Mouse (Mus musculus): ENCODE data around the gene Gm17387. TPM values are rescaled to one million over a fixed set of nuclear protein-coding genes. Genes with fewer than 3 reads are reported as not detected.

Gene Gm17387
- total RNA-seq (2021) = not detected
- long read RNA-seq, experiment 1 = 0 reads
- long read RNA-seq, experiment 2 = 0 reads

DNA sequence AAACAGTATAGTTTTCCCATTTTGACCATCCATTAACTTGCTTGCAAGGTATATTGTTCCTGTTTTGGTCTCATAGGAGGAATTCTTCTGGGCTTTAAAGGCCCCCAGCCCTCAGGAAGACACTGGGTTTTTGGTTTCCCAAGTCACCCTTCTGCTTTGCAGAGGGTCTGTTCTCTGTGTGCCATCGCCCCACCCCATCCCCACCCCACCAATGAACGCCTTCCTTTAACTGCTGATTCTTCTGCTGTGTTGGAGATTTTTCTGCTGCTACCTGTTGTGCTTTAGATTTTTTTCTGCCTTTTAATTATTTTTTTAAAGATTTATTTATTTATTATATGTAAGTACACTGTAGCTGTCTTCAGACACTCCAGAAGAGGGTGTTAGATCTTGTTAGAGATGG lies at the start of gene Gm17387:
Gm17387 (plus strand) TSS at position 301 of the 400 bp plus-strand sequence.
- DNase-seq (ENCODE audit: low spot score in 2 of 2) = no peak

DNA sequence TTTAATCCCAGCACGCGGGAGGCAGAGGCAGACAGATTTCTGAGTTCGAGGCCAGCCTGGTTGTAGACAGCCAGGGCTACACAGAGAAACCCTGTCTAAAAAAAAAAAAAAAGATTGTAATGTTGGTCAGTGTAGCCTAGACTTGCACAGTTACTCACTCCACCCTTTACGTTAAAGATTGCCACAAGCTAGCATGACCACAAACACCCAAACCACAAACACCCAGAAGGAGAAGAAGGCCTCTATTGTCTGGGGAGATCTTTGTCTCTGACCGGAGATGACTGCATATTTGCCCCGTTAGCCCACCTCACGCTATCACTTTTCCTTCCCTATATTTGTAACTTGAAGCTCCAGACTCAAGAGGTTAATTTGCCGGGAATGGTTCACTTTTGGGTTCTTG lies 47.2 kb upstream of the Gm17387 start:
- no peak for DNase-seq (ENCODE audit: low spot score in 2 of 2)

DNA sequence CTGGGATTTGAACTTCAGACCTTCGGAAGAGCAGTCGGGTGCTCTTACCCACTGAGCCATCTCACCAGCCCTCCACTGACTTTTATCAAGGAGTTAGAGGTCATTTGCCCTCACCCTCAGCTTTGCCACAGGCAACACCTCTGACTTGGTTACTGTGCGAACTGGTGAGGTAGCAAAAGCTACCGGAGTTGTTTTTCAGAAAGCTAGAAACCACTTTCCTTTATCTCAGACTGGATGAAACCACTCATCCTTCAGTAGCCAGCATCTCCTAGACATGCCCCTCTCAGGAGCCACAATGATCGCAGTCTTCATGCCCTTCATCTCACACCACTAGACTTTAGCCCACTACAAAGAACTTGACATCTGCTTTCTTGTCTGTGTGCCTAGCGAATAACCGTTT lies 46.0 kb upstream of the Gm17387 start:
- no peak for DNase-seq (ENCODE audit: low spot score in 2 of 2)

DNA sequence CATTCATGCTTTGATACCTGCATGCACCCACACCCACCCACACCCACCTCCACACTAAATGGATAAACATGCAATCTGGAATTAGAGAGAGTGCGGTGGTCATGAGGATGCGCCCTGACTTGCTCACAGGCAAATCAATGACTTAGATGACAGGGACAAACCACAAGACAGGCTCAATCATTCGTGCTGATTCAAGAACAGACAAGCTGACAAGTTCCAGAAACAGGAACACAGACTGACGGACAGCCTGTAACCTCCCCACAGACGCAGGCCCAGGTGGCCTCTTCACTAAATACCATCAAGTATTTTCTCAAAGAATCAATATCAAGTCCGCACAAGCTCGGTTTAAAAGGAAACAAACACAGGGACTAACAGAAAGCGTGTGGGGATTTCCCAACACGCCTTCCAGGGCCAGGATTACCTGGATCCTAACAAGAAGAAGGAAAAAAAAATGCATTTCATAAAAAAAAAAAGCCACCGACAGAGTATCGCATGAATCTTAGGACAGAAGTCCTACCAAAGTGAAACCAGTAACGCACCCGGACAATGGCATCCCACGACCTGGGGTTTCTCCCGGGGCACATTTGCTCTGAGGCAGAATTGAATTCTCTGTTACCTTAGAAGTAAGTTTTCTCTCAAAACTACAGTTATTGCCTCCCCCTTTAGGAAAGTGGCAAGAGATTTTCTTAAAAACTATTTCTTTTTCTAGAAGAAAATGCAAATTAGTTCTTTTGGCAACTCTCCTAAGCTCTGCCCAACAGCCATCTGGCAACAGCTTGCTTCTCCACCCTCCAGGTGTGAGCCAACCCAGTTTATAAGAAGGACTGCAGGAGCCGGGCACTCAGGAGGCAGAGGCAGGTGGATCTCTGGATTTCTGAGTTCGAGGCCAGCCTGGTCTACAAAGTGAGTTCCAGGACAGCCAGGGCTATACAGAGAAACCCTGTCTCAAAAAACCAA lies 41.5 kb upstream of the Gm17387 start:
- peak in 1 of 2 experiments; percentile 12 for DNase-seq (ENCODE audit: low spot score in 2 of 2)

- no peak for DNase-seq (ENCODE audit: low spot score in 2 of 2)
These were observed 39.9 kb upstream of the Gm17387 start for GRCm38 (mm10) chr7:140989022-140989421.

GRCm38 (mm10) chr7:140990185-140990584 lies 38.7 kb upstream of the Gm17387 start:
- DNase-seq (ENCODE audit: low spot score in 2 of 2) = no peak

- DNase-seq (ENCODE audit: low spot score in 2 of 2) = no peak
These were observed 38.3 kb upstream of the Gm17387 start for GRCm38 (mm10) chr7:140990622-140991021.

GRCm38 (mm10) chr7:140991117-140991689 lies 37.7 kb upstream of the Gm17387 start:
- no peak for DNase-seq (ENCODE audit: low spot score in 2 of 2)

- no peak for DNase-seq (ENCODE audit: low spot score in 2 of 2)
These were observed 31.1 kb upstream of the Gm17387 start for GRCm38 (mm10) chr7:140997817-140998216.

GRCm38 (mm10) chr7:140998853-140999700 lies 29.9 kb upstream of the Gm17387 start:
- no peak for DNase-seq (ENCODE audit: low spot score in 2 of 2)

GRCm38 (mm10) chr7:141000881-141001708 lies 27.8 kb upstream of the Gm17387 start:
- DNase-seq (ENCODE audit: low spot score in 2 of 2) = no peak

GRCm38 (mm10) chr7:141003248-141004010 lies 25.5 kb upstream of the Gm17387 start:
- no peak for DNase-seq (ENCODE audit: low spot score in 2 of 2)

- no peak for DNase-seq (ENCODE audit: low spot score in 2 of 2)
These were observed 22.5 kb upstream of the Gm17387 start for GRCm38 (mm10) chr7:141006446-141006845.

DNA sequence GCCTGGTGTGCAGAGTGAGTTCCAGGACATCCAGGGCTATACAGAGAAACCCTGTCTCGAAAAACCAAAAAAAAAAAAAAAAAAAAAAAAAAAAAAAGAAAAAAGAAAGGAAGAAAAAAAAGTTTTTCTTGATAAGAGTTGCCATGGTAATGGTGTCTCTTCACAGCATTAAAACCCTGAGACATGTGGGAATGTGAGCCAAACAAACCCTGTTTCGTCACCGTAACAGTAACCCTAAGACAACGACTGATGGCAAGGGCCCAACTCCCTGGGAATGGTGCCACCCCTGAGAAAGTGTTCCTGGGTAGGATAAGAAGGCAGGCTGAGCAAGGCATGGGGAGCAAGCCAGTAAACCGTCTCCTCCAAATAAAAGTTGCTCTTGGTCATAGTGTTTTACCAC lies 22.0 kb upstream of the Gm17387 start:
- no peak for DNase-seq (ENCODE audit: low spot score in 2 of 2)

DNA sequence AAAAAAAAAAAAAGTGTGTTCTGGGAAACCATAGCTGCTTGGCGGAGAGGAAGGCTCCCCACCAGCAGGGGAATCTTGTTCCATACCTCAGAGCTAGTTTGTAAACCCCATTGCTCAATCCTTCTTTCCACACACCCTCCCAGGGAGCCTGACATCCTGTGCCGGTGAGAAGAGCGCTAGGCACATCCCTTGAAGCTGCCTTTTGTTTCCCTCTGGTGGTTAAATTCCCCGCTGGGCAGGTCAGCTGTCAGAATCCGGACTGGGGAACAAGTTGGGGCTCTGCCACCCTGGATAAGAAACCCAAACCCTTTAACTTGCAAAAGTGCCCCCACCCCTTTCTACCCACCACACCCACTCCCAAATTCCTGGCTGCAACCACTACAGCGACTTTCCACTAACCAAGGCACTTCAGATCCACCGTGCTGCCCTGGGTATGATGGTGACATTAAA lies 20.6 kb upstream of the Gm17387 start:
- no peak for DNase-seq (ENCODE audit: low spot score in 2 of 2)

DNA sequence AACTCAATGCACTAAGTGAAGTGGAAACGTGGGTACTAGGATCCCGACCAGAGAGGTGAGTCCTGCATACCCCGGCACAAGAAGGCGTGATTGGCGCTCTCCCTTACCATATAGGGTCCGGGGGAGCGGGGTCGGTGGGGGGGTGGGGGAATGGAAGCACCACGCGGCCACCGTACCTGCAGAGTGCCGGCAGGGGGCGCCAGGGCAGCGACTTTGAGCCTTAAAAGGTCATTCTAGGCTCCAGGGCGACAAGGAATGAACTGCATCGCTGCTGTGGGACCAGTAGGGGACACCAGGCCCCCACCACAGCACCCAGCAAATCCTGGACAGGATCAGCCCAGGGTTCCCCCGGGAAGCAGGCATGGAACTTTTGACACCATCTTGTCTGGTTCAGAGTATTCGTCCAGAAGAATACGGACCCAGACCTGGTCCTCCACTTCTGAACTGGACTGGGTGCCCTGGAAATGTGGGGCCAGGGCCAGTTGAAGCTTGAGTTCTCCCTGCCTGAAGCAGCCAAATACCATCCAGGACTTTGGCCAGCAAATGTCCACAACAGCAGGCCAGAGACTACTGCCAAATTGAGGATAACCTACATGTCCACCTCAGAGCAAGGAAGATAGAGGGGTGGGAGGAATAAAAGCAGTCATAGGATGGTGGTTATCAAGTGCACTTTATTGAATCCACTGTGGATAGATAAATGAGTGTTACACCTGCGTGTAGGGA lies 19.8 kb upstream of the Gm17387 start:
- DNase-seq (ENCODE audit: low spot score in 2 of 2) = peak; percentile 37 to 50

DNA sequence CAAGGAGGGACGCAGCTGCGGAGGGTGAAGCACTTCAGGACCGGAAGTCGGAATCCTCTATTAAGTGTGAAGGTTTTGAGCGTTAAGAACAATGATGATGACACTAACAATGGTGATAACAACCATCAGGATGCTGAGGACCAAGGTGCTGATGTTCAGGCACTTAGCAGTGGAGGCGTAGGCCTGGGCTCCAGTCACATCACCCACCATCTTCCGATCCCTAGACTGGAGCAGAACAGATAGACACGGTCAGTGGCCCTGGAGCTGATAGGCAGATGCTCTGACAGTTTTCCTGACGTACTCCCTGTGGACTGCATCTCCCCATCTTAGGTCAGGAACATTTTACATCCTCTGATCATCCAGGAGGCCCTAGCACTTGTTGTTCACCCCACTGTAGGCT lies 19.3 kb upstream of the Gm17387 start:
- DNase-seq (ENCODE audit: low spot score in 2 of 2) = no peak

DNA sequence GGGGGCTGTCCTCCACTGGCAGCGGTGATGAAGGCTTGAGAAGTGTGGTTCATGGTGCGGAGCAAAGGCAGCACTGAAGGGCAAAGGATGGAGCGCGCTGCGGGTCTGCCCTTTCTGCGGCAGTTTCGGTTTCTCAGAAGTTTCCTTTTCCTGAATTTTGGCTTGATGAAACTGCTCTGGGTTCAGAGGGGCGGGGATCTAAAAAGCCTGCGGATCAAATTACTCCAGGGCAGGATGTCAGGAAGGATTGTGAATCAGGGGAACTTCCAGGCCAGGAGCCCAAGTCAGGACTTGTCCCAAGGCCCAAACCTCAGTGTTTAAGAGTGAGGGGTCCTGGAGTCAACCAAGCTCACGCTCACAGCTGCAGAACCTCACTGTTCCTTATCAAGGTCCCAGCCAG lies 18.3 kb upstream of the Gm17387 start, which contains the start of gene Ifitm3:
Ifitm3 (minus strand) TSS at position 178 of the 400 bp plus-strand sequence.
- DNase-seq (ENCODE audit: low spot score in 2 of 2) = no peak

- DNase-seq (ENCODE audit: low spot score in 2 of 2) = no peak
These were observed 17.6 kb upstream of the Gm17387 start for GRCm38 (mm10) chr7:141011238-141011770.

All from layer of hippocampus, postnatal 14 days (tissue).